Mouse (Mus musculus): ENCODE results near the gene Otud4. TPM values are rescaled to one million over a fixed set of nuclear protein-coding genes. Genes with fewer than 3 reads are reported as not detected.

Gene Otud4
- polyA plus RNA-seq, 1 experiment from 2014 or later: 27.1 TPM

DNA sequence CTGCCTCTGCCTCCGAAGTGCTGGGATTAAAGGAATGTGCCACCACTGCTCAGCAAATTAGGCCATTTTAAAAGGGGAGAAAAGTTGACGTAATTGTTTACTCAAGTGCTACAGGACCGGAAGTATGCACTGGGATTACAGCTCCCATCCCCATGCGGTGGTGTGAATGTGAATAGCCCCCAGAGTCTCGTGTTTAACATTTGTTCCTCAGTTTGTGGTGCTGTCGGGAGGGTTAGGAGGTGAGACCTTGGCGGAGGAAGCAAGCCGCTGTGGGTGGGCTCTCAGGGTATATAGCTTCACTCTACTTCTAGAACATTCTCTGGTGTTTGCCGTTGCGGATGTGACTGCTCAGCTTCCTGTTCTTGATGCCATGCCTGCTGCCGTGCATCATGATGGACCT is 17.1 kb upstream of the Otud4 start:
- Histone ChIP-seq H3K36me3 (ENCODE audit: insufficient read depth) (no peaks in the 10 kb centered on the region), H3K4me1 (ENCODE audit: insufficient read depth) (peaks cover 12% of the 10 kb centered on the region), H3K27me3 (ENCODE audit: insufficient read depth, low read length) (no peaks in the 10 kb centered on the region), H3K27ac (ENCODE audit: low read depth) (no peak overlapping the region), H3K4me2 (no peak overlapping the region), H3K4me3 (ENCODE audit: low read depth, low read length) (no peak overlapping the region), H3K9me3 (ENCODE audit: low read depth, low read length) (no peaks in the 10 kb centered on the region), H3K9ac (no peak overlapping the region)
- peak; percentile 37 for DNase-seq
- no peak for ATAC-seq (ENCODE audit: insufficient read depth)
- no peak for TF ChIP-seq CTCF (IDR thresholded peaks at IDR 0.05; ENCODE audit: low read depth)
- WGBS: 59% methylated on average over 11 of the region's 11 CpGs

DNA sequence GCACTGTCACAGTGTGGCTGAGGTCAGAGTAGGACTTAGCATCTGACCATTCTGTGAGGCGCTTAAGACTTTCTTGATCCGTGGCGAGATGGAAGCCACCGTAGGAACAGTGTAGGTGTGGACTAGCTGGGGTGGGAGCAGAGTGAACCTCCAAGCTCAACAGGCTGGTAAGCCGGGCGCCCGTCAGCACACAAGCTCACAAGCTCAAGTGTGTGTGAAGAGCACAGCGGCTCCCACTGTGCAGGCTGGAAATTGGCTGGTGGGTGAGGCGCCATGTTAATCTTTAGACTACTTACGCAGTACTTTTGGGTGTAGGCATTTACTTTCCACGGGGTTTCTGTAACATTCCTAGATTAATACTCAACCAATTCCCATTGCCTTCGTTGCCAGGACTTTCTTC is 16.1 kb upstream of the Otud4 start:
- DNase-seq: no peak
- no peaks in the 10 kb centered on the region for H3K36me3 ChIP-seq (ENCODE audit: insufficient read depth)
- H3K4me3 ChIP-seq (ENCODE audit: low read depth, low read length): no peak overlapping the region
- H3K9me3 ChIP-seq (ENCODE audit: low read depth, low read length): no peaks in the 10 kb centered on the region
- 84% methylated on average over 12 of the region's 12 CpGs for WGBS
- no peak for ATAC-seq (ENCODE audit: insufficient read depth)
- H3K27me3 ChIP-seq (ENCODE audit: insufficient read depth, low read length): no peaks in the 10 kb centered on the region
- TF ChIP-seq CTCF (IDR thresholded peaks at IDR 0.05; ENCODE audit: low read depth): no peak
- no peak overlapping the region for H3K27ac ChIP-seq (ENCODE audit: low read depth)
- H3K9ac ChIP-seq: no peak overlapping the region
- H3K4me2 ChIP-seq: no peak overlapping the region
- H3K4me1 ChIP-seq (ENCODE audit: insufficient read depth): peaks cover 12% of the 10 kb centered on the region

DNA sequence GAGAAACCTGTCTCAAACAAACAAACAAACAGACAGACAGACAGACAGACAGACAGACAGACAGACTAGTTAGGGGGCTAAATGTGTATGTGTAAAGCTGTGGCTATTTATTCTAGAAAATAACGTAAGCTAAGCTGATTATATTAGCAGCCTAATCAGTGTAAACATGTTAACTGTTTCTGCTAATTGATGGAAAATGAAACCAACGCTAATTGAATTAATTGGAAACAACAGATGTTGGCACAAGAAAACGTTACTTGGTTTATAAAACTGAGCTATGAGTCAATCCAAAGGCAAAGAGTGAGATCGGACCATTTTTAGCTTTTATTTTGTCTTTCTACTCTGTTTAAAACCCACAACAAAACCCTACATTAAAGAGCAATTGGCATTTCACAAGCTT is 15.0 kb upstream of the Otud4 start:
- Histone ChIP-seq H3K9me3 (ENCODE audit: low read depth, low read length) (no peaks in the 10 kb centered on the region), H3K4me2 (no peak overlapping the region), H3K36me3 (ENCODE audit: insufficient read depth) (no peaks in the 10 kb centered on the region), H3K4me1 (ENCODE audit: insufficient read depth) (peaks cover 12% of the 10 kb centered on the region), H3K27ac (ENCODE audit: low read depth) (no peak overlapping the region), H3K9ac (no peak overlapping the region), H3K27me3 (ENCODE audit: insufficient read depth, low read length) (no peaks in the 10 kb centered on the region), H3K4me3 (ENCODE audit: low read depth, low read length) (no peak overlapping the region)
- TF ChIP-seq CTCF (IDR thresholded peaks at IDR 0.05; ENCODE audit: low read depth): no peak
- no peak for ATAC-seq (ENCODE audit: insufficient read depth)
- WGBS: 73% methylated on average over 4 of the region's 4 CpGs
- DNase-seq: no peak

DNA sequence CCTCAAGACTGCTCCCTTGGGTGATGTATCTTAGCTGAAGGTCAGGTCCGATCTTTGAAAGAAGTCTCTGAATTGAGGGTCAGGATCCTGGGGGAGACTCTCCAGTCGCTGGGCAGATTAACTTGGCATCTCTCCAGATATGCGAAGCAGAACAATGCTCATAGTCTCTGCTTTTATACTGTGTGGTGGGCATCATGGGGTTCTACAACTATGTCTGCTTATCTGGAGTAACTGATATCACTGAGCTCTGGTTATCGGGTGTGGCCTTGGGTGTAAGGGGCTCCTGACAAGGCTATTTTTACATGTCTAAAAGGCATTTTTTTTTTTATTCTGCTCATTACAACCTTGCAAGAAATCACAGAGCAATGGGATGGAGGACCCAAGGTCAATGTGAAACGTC is 13.2 kb upstream of the Otud4 start:
- DNase-seq (no peak), ATAC-seq (ENCODE audit: insufficient read depth) (no peak)
- Histone ChIP-seq H3K27ac (ENCODE audit: low read depth) (no peak overlapping the region), H3K9ac (no peak overlapping the region), H3K4me1 (ENCODE audit: insufficient read depth) (no peaks in the 10 kb centered on the region), H3K27me3 (ENCODE audit: insufficient read depth, low read length) (no peaks in the 10 kb centered on the region), H3K9me3 (ENCODE audit: low read depth, low read length) (no peaks in the 10 kb centered on the region), H3K4me3 (ENCODE audit: low read depth, low read length) (no peak overlapping the region), H3K4me2 (no peak overlapping the region), H3K36me3 (ENCODE audit: insufficient read depth) (no peaks in the 10 kb centered on the region)
- 72% methylated on average over 5 of the region's 5 CpGs for WGBS
- TF ChIP-seq CTCF (IDR thresholded peaks at IDR 0.05; ENCODE audit: low read depth): no peak

DNA sequence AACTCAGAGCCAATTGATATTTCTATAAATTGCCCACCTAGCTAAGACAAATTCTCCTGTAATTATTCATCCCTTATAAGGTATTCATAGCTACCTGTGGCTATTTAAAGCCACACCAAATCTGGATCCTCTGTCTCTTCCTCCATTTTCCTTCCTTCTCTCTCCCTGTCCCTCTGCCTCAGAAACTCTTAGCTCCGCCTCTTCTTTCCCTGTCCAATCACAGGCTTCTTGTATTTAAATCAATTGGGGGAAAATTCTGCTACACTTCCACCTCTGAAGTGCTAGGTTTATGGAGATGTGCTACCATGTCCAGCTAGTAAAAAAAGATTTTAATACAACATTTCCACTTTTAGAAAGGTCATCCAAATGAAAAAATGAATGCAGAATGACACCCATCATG is 3.9 kb upstream of the Otud4 start:
- Histone ChIP-seq H3K36me3 (ENCODE audit: insufficient read depth) (no peaks in the 10 kb centered on the region), H3K27me3 (ENCODE audit: insufficient read depth, low read length) (no peaks in the 10 kb centered on the region), H3K9me3 (ENCODE audit: low read depth, low read length) (no peaks in the 10 kb centered on the region), H3K9ac (no peak overlapping the region), H3K4me3 (ENCODE audit: low read depth, low read length) (no peak overlapping the region), H3K27ac (ENCODE audit: low read depth) (no peak overlapping the region), H3K4me1 (ENCODE audit: insufficient read depth) (no peaks in the 10 kb centered on the region), H3K4me2 (no peak overlapping the region)
- no peak for DNase-seq
- no peak for ATAC-seq (ENCODE audit: insufficient read depth)
- WGBS: 97% methylated on average over 1 of the region's 1 CpGs
- no peak for TF ChIP-seq CTCF (IDR thresholded peaks at IDR 0.05; ENCODE audit: low read depth)

DNA sequence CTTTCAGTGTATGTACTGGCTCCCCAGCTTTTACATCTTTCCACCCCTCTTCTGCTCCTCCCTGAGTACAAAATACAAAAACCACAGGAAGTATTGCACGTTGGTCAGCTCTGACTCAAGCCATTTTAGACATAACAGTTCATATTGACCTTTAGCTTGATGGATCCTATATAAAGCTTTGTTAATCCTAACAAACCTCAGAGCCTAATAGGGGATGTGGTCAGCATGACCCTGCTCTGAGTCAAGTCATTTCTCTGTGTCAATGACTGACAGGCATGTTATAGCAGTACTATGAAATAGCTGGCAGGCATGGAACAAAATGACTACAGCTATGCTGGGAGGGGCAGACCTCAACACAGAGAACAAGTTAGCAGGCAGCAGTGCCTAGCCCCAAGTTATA is 3.3 kb upstream of the Otud4 start:
- no peak for TF ChIP-seq CTCF (IDR thresholded peaks at IDR 0.05; ENCODE audit: low read depth)
- ATAC-seq (ENCODE audit: insufficient read depth) (no peak), DNase-seq (no peak)
- H3K4me2 ChIP-seq: no peak overlapping the region
- H3K9ac ChIP-seq: no peak overlapping the region
- no peaks in the 10 kb centered on the region for H3K9me3 ChIP-seq (ENCODE audit: low read depth, low read length)
- WGBS: 52% methylated on average over 1 of the region's 1 CpGs
- no peaks in the 10 kb centered on the region for H3K36me3 ChIP-seq (ENCODE audit: insufficient read depth)
- no peaks in the 10 kb centered on the region for H3K27me3 ChIP-seq (ENCODE audit: insufficient read depth, low read length)
- no peak overlapping the region for H3K4me3 ChIP-seq (ENCODE audit: low read depth, low read length)
- H3K4me1 ChIP-seq (ENCODE audit: insufficient read depth): peaks cover 3% of the 10 kb centered on the region
- no peak overlapping the region for H3K27ac ChIP-seq (ENCODE audit: low read depth)

DNA sequence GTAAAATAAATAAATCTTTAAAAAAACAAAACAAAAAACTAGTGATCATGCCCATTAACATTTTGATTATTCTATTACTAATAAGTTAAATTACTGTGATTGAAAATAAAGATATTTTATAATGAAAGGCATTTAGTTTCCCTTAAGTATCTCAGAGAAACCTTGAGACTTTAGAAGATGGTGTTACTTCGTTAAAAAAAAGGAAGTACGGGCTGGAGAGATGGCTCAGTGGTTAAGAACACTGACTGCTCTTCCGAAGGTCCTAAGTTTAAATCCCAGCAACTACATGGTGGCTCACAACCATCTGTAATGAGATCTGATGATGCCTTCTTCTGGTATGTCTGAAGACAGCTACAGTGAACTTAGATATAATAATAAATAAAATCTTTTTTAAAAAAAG is 2.2 kb upstream of the Otud4 start:
- Histone ChIP-seq H3K4me3 (ENCODE audit: low read depth, low read length) (no peak overlapping the region), H3K9me3 (ENCODE audit: low read depth, low read length) (no peaks in the 10 kb centered on the region), H3K27ac (ENCODE audit: low read depth) (no peak overlapping the region), H3K27me3 (ENCODE audit: insufficient read depth, low read length) (no peaks in the 10 kb centered on the region), H3K9ac (no peak overlapping the region), H3K4me1 (ENCODE audit: insufficient read depth) (peaks cover 12% of the 10 kb centered on the region), H3K4me2 (no peak overlapping the region), H3K36me3 (ENCODE audit: insufficient read depth) (no peaks in the 10 kb centered on the region)
- DNase-seq: no peak
- no peak for ATAC-seq (ENCODE audit: insufficient read depth)
- TF ChIP-seq CTCF (IDR thresholded peaks at IDR 0.05; ENCODE audit: low read depth): no peak
- WGBS: 86% methylated on average over 3 of the region's 3 CpGs

Measured in lung, embryonic 14.5 days (tissue).